Mouse (Mus musculus) liver, embryonic 12.5 days (tissue): ENCODE data around the gene Sesn1. TPM values are rescaled to one million over a fixed set of nuclear protein-coding genes. Genes with fewer than 3 reads are reported as not detected.
A peak's percentile ranks its signal among the peaks of the same experiment; 100 is the strongest.

Experiments
- ATAC-seq: fragments of 200-750 bp; cut with Nextera tagmentation; 2 replicates; pipeline ENCODE4 v1.8.0; 2017; ENCODE audit warnings: moderate number of reproducible peaks, mild to moderate bottlenecking, moderate library complexity
- H3K27ac ChIP-seq: fragments of 300-500 bp; sonication (generic); 2 replicates; pipeline ENCODE4 v1.5.1; 2016; ENCODE audit warnings: mild to moderate bottlenecking
- H3K27me3 ChIP-seq: fragments of 300-500 bp; sonication (generic); replicated peaks from 2 replicates; pipeline ENCODE4 v1.6.1; 2016; ENCODE audit warnings: mild to moderate bottlenecking, moderate library complexity
- H3K36me3 ChIP-seq: fragments of 300-500 bp; sonication (generic); 2 replicates; pipeline ENCODE4 v1.6.1; 2016; ENCODE audit warnings: mild to moderate bottlenecking, moderate library complexity
- H3K4me1 ChIP-seq: fragments of 300-500 bp; sonication (generic); 2 replicates; pipeline ENCODE4 v1.6.1; 2016
- H3K4me2 ChIP-seq: fragments of 300-500 bp; sonication (generic); 2 replicates; pipeline ENCODE4 v1.6.1; 2016; ENCODE audit warnings: mild to moderate bottlenecking, moderate library complexity
- H3K4me3 ChIP-seq: fragments of 300-500 bp; sonication (generic); 2 replicates; pipeline ENCODE4 v1.5.1; 2016; ENCODE audit warnings: mild to moderate bottlenecking, moderate library complexity
- H3K9ac ChIP-seq: fragments of 300-500 bp; sonication (generic); 2 replicates; pipeline ENCODE4 v1.6.1; 2016; ENCODE audit warnings: mild to moderate bottlenecking, moderate library complexity
- H3K9me3 ChIP-seq: fragments of 300-500 bp; sonication (generic); replicated peaks from 2 replicates; pipeline ENCODE4 v1.6.1; 2016; ENCODE audit warnings: mild to moderate bottlenecking, moderate library complexity
- WGBS: fragments of 180-500 bp; shearing (Covaris S2); methylation state at CpG from one replicate; pipeline ENCODE4 v1.1.7; 2016; ENCODE audit not compliant: insufficient replicate concordance; 5-methylcytosine and 5-hydroxymethylcytosine counted together
- polyA plus RNA-seq: library from polyadenylated mRNA; unstranded; fragments of >200 nt; fragmentation: Nextera tagmentation; extraction: Ambion mirVana; gene quantifications from 2 replicates; pipeline ENCODE4 v1.2.1, GENCODE M21; 2016

The Sesn1 gene
- polyA plus RNA-seq, 1 experiment from 2014 or later = 22.5 TPM

DNA sequence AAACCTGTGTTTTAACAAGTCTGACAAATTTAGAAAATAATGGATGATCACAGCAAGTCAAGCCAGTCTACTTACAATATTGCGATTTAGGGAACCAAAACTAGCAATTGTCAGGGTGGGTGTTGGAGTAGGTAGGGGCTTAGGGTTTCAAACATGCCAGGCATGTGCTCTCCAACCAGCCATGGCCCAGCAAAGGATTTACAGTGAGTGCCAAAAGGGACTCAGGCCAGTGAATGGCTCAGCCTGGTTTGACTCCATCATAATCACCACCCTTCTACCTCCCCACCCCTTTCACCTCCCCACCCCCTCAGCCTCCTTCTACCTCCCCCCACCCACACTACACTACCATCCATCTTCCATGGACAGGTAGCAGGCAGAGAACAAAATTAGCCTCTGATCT lies 69.9 kb downstream of the Sesn1 start:
- Histone ChIP-seq H3K9ac (no peak overlapping the region), H3K27me3 (no peaks in the 10 kb centered on the region), H3K27ac (no peak overlapping the region), H3K36me3 (no peaks in the 10 kb centered on the region), H3K4me3 (no peak overlapping the region), H3K4me1 (peaks cover 25% of the 10 kb centered on the region), H3K9me3 (no peaks in the 10 kb centered on the region), H3K4me2 (no peak overlapping the region)
- no peak for ATAC-seq
- 73% methylated on average over 1 of the region's 1 CpGs for WGBS

DNA sequence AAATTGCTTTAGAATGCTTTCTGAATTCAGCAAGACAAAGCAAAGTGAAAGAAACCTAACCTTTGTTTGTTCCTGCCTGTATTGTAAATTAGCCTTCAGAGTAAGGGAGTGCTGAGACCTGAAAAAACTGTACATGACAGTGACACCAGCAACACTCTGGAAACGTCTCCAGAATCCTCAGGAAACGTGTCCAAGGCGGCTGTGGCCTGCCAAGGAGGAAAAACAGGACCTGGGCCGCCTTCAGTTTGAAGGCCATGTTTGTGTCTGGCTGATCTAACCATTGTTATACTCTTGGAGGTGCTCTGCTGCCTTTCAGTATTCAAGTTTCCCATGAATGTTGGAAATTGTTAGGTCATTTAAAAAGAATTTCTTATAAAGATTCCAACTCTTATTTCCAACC lies 70.5 kb downstream of the Sesn1 start:
- 42% methylated on average over 4 of the region's 4 CpGs for WGBS
- peaks cover 29% of the 10 kb centered on the region for H3K4me1 ChIP-seq
- no peak overlapping the region for H3K27ac ChIP-seq
- no peaks in the 10 kb centered on the region for H3K9me3 ChIP-seq
- ATAC-seq = no peak
- no peak overlapping the region for H3K4me2 ChIP-seq
- H3K36me3 ChIP-seq = no peaks in the 10 kb centered on the region
- no peak overlapping the region for H3K9ac ChIP-seq
- H3K4me3 ChIP-seq = no peak overlapping the region
- H3K27me3 ChIP-seq = no peaks in the 10 kb centered on the region

DNA sequence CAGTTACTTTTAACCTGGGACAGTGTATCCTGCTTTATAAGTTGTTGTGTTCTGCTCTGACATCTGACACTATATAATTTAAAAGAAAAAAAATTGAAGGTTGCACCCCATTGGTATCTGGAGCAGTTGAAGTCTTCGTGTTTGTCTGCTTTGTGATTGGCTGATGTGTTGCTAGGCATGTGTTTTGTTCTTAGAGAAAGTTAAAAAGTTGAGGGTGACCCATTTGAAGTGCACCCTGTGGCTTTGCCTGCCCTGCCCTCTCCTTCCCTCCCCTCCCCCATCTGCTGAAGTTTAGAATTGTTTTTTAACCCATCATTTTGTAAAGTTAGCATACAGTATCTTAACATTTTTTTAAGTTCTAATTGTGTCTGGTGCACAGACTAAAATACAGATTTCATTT lies 71.0 kb downstream of the Sesn1 start:
- Histone ChIP-seq H3K27ac (no peak overlapping the region), H3K36me3 (no peaks in the 10 kb centered on the region), H3K4me2 (no peak overlapping the region), H3K9ac (no peak overlapping the region), H3K4me1 (peaks cover 29% of the 10 kb centered on the region), H3K27me3 (no peaks in the 10 kb centered on the region), H3K9me3 (no peaks in the 10 kb centered on the region), H3K4me3 (no peak overlapping the region)
- WGBS = 28% methylated on average over 1 of the region's 1 CpGs
- ATAC-seq = no peak

GRCm38 (mm10) chr10:41881438-41881837 lies 71.7 kb downstream of the Sesn1 start:
- no peak for ATAC-seq
- Histone ChIP-seq H3K4me2 (no peak overlapping the region), H3K4me1 (peaks cover 30% of the 10 kb centered on the region), H3K4me3 (no peak overlapping the region), H3K36me3 (no peaks in the 10 kb centered on the region), H3K9ac (no peak overlapping the region), H3K9me3 (no peaks in the 10 kb centered on the region), H3K27ac (no peak overlapping the region), H3K27me3 (no peaks in the 10 kb centered on the region)
- whole genome bisulfite sequencing = 62% methylated on average over 4 of the region's 4 CpGs

- no peak overlapping the region for H3K4me2 ChIP-seq
- no peak for ATAC-seq
- no peak overlapping the region for H3K9ac ChIP-seq
- no peaks in the 10 kb centered on the region for H3K36me3 ChIP-seq
- no peaks in the 10 kb centered on the region for H3K27me3 ChIP-seq
- no peaks in the 10 kb centered on the region for H3K9me3 ChIP-seq
- H3K4me1 ChIP-seq = peaks cover 46% of the 10 kb centered on the region
- no peak overlapping the region for H3K27ac ChIP-seq
- 58% methylated on average over 8 of the region's 8 CpGs for WGBS
- H3K4me3 ChIP-seq = no peak overlapping the region
Observed at GRCm38 (mm10) chr10:41883741-41884575, 74.2 kb downstream of the Sesn1 start.

DNA sequence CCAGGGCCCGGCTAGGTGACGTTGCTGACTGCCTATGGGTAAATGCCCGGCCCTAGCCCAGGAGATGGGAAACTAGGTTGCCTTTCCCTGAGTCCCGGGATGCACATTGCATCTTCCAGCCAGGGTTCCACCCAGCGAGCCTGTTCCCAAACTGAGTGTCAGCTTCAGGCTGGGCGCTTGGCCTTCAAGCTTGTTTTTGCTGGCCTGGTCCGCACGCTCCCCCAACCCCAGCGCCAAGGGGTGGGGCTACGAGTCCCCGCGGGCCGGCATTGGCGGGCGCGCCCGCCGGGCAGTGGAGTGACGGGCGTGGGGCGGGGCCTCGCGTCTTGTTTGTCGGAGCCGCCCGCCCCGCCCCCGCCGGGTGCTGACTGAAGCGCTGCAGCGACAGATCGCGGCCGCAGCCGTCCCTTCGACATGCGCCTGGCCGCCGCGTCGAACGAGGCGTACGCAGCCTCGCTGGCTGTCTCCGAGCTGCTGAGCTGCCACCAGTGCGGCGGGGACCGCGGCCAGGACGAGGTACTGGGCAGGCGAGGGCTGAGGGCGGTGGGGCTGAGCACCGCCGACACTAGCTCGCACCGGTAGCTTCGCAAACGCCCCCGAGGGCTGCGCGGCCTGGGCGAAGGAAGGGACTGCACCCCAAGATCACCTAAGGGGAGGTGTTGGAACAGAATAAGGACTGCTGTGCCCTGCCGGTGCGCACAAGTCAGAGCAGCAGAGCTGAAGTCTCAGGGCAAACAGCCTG lies 77.5 kb downstream of the Sesn1 start:
- H3K27ac ChIP-seq = peak overlapping the region; percentile 100
- H3K4me3 ChIP-seq = peak overlapping the region; percentile 85
- H3K4me1 ChIP-seq = peaks cover 42% of the 10 kb centered on the region
- H3K4me2 ChIP-seq = peak overlapping the region; percentile 95
- 3% methylated on average over 65 of the region's 65 CpGs for WGBS
- H3K9me3 ChIP-seq = no peaks in the 10 kb centered on the region
- no peaks in the 10 kb centered on the region for H3K36me3 ChIP-seq
- H3K27me3 ChIP-seq = no peaks in the 10 kb centered on the region
- ATAC-seq = peak; percentile 98
- H3K9ac ChIP-seq = peak overlapping the region; percentile 97

- Histone ChIP-seq H3K4me2 (peak overlapping the region; percentile 95), H3K4me3 (peak overlapping the region; percentile 85), H3K27ac (peak overlapping the region; percentile 100), H3K9ac (peak overlapping the region; percentile 97), H3K4me1 (peaks cover 47% of the 10 kb centered on the region), H3K9me3 (no peaks in the 10 kb centered on the region), H3K36me3 (no peaks in the 10 kb centered on the region), H3K27me3 (no peaks in the 10 kb centered on the region)
- 27% methylated on average over 4 of the region's 4 CpGs for WGBS
- ATAC-seq = no peak
Observed at GRCm38 (mm10) chr10:41888365-41888941, 78.7 kb downstream of the Sesn1 start.

DNA sequence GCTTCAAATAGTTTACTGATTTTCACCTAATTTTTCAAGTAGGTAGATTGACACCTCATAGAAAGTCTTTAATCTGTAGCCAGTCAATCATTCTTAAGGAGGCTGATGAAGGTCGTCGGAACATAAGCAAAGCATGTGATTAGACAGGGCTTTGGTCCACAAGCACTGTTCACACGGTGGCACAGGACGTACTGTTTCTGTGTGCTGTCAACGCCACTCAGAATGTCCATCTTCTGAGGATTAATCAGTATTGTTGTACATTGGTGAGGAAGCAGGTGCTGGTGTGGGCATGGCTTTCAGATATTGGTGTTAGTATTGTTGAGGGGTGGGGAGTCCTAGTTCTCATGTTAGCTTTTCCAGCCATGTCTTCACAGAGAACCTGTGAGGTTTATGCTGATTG lies 79.8 kb downstream of the Sesn1 start:
- no peak for ATAC-seq
- no peaks in the 10 kb centered on the region for H3K27me3 ChIP-seq
- no peak overlapping the region for H3K9ac ChIP-seq
- H3K4me2 ChIP-seq = peak overlapping the region; percentile 36; the same call in 1 of the 2 replicates
- peaks cover 4% of the 10 kb centered on the region; the same call in 1 of the 2 replicates for H3K36me3 ChIP-seq
- 71% methylated on average over 5 of the region's 5 CpGs for WGBS
- H3K4me1 ChIP-seq = peaks cover 43% of the 10 kb centered on the region
- no peaks in the 10 kb centered on the region for H3K9me3 ChIP-seq
- no peak overlapping the region for H3K27ac ChIP-seq
- no peak overlapping the region for H3K4me3 ChIP-seq

DNA sequence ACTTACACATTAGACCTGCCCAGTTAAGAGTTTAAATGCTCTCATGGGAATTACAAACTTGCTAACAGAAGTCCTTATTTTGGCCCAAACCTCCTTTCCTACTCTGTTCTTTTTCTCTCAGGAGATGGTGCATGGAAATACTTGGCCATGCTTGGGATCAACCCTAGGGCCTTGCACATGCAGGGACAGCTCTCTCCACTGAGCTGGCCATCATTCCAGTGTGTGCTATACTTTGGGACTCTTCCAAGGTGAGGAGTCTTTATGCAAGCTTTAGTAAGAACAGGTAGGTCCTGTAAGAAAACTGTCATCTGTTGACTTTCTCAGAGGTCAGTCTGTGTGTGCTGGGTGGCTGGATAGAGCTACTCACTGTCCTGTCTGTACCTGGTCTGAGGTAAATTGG lies 80.8 kb downstream of the Sesn1 start:
- Histone ChIP-seq H3K4me3 (no peak overlapping the region), H3K4me1 (peaks cover 39% of the 10 kb centered on the region), H3K4me2 (no peak overlapping the region), H3K27me3 (no peaks in the 10 kb centered on the region), H3K9me3 (no peaks in the 10 kb centered on the region), H3K27ac (no peak overlapping the region), H3K36me3 (peaks cover 6% of the 10 kb centered on the region; the same call in 1 of the 2 replicates), H3K9ac (no peak overlapping the region)
- no peak for ATAC-seq

GRCm38 (mm10) chr10:41891312-41891711 lies 81.6 kb downstream of the Sesn1 start:
- 74% methylated on average over 4 of the region's 4 CpGs for WGBS
- Histone ChIP-seq H3K27me3 (no peaks in the 10 kb centered on the region), H3K27ac (no peak overlapping the region), H3K9ac (no peak overlapping the region), H3K9me3 (no peaks in the 10 kb centered on the region), H3K4me1 (peaks cover 39% of the 10 kb centered on the region), H3K36me3 (peaks cover 12% of the 10 kb centered on the region), H3K4me3 (no peak overlapping the region), H3K4me2 (no peak overlapping the region)
- ATAC-seq = no peak

- Histone ChIP-seq H3K9ac (0 out of 2 replicates have a peak overlapping the region, but pooled peaks have one; percentile 17), H3K9me3 (no peaks in the 10 kb centered on the region), H3K4me2 (no peak overlapping the region), H3K36me3 (peaks cover 30% of the 10 kb centered on the region), H3K4me3 (no peak overlapping the region), H3K27ac (no peak overlapping the region), H3K27me3 (no peaks in the 10 kb centered on the region), H3K4me1 (peaks cover 24% of the 10 kb centered on the region)
- 66% methylated on average over 4 of the region's 4 CpGs for WGBS
- no peak for ATAC-seq
Observed at GRCm38 (mm10) chr10:41893433-41894411, 84.0 kb downstream of the Sesn1 start.
